Mouse (Mus musculus) E14TG2a.4 (cell line): ENCODE measurements at regions not wholly inside any gene's neighbourhood (a gene's known extent, or its start where the extent isn't known, plus 50 kb on each side); places are given as distances from the start of the nearest gene placed in this dataset.
A peak's percentile ranks its signal among the peaks of the same experiment; 100 is the strongest.

ENCODE experiments used
- H3K27me3 ChIP-seq: 2 replicates; pipeline ENCODE4 v1.6.1; 2014; ENCODE audit warnings: low read length, control low read depth; ENCODE audit not compliant: insufficient read depth
- H3K36me3 ChIP-seq: 2 replicates; pipeline ENCODE4 v1.6.1; 2014; ENCODE audit warnings: low read length, control low read depth; ENCODE audit not compliant: insufficient read depth
- H3K4me1 ChIP-seq: replicated peaks from 2 replicates; pipeline ENCODE4 v1.6.1; 2014; ENCODE audit warnings: low read depth, low read length, control low read depth
- H3K4me3 ChIP-seq: replicated peaks from 2 replicates; pipeline ENCODE4 v1.5.1; 2014; ENCODE audit warnings: mild to moderate bottlenecking, low read length
- H3K9me3 ChIP-seq: 2 replicates; pipeline ENCODE4 v1.6.1; 2014; ENCODE audit warnings: low read length, control low read depth
- CTCF ChIP-seq: conservative IDR thresholded peaks from 2 replicates; pipeline ENCODE4 v1.5.1; 2014; ENCODE audit warnings: low read length
- NANOG ChIP-seq: IDR thresholded peaks from 2 replicates; pipeline ENCODE4 v1.6.1; 2014; ENCODE audit warnings: borderline replicate concordance, low read length, mixed read lengths
- POU5F1 ChIP-seq: IDR thresholded peaks from 2 replicates; pipeline ENCODE4 v1.6.1; 2014; ENCODE audit warnings: low read length, borderline replicate concordance

DNA sequence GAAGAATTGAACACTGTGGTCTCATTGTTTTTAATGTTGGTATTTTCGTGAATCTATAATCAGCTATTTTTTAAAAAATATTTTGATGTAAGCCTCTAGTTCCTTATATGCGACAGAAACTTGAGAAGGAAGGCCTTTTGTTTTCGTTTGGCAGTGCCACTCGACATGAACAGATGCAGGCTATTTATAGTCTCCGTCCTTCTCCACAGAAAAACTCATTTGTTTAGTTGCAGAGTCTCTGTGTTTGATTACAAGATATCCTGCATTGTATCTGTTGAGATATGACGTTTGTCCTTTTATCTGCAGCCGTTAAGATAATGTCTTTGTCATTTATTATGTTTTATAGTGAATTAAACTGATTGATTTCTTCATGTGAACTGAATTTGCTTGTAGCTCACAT lies 116.7 kb downstream of the Dhrs2 start:
- no peaks in the 10 kb centered on the region for H3K36me3 ChIP-seq
- no peak overlapping the region for H3K4me3 ChIP-seq
- no peaks in the 10 kb centered on the region; the same call in 1 of the 2 replicates for H3K27me3 ChIP-seq
- TF ChIP-seq CTCF (no peak), POU5F1 (no peak)
- no peaks in the 10 kb centered on the region for H3K9me3 ChIP-seq
- H3K4me1 ChIP-seq = peaks cover 31% of the 10 kb centered on the region

DNA sequence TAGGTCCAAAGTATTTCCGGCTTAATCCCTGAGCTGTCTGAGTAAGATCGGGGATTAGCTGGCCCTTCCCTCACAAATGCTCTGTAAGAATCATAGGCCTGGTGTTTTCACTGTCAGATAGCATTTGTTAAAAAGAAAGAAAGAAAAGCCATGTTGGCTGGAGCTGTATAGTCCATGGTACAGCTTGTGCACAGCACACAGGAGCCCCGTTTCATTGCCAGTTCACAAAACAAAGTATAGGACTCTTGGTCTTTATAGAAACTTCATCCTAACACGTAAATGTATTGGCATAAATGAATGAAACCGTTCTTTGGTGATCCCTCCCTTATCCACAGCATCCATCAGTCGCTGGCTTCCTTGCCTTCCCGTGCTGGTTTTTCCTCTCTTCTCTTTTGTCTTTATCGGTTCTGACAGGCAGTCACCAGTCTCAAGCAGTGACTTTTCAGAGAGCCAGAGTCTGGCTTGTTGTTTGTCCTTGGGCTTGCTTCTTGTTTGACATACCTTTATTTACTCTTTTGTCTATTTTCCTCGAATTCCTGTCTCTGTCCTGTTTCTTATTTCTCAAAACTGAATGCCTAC lies 117.3 kb downstream of the Dhrs2 start:
- TF ChIP-seq POU5F1 = no peak
- no peak for TF ChIP-seq CTCF
- TF ChIP-seq NANOG = no peak
- Histone ChIP-seq H3K9me3 (no peaks in the 10 kb centered on the region), H3K4me3 (no peak overlapping the region), H3K36me3 (no peaks in the 10 kb centered on the region), H3K4me1 (peaks cover 26% of the 10 kb centered on the region), H3K27me3 (no peaks in the 10 kb centered on the region; the same call in 1 of the 2 replicates)

DNA sequence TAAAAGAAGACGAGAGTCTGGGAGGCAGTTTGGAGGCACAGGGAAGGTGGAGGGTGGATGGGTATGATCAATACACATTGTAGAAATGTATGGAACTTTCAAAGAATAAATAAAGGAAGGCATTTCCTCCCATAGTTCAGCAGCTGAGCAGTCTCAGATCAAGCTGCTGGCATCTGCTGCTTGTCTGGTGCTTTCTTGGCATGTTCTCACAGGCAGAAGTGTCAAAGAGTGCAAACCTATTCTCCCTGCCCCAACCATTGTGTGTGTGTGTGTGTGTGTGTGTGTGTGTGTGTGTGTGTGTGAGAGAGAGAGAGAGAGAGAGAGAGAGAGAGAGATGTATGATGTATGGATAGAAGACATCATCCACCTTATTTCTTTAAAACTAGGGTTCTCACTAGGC lies 121.5 kb downstream of the Dhrs2 start:
- TF ChIP-seq POU5F1 (no peak), NANOG (no peak), CTCF (no peak)
- no peaks in the 10 kb centered on the region for H3K36me3 ChIP-seq
- H3K9me3 ChIP-seq = no peaks in the 10 kb centered on the region
- no peak overlapping the region for H3K4me3 ChIP-seq
- peaks cover 32% of the 10 kb centered on the region for H3K4me1 ChIP-seq
- peaks cover 3% of the 10 kb centered on the region for H3K27me3 ChIP-seq

DNA sequence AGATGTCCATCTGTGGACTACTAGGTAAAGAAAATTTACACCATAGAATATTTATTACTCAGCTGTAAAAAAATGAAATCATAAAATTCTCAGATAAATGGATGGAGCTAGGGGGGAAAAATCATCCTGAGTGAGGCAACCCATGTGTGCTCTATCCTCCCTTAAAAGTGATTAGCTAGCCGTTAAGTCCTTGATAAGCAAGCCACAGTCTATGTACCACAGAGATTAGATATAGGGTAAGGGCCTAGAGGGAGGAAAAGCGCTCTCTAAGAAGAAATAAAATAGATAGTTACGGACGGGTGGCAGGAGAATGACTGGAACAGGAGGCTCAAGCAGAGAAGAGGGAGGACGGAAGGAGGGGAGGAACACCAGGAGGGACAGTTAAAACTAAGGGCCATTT lies 122.1 kb downstream of the Dhrs2 start:
- no peak overlapping the region for H3K4me3 ChIP-seq
- peaks cover 3% of the 10 kb centered on the region for H3K27me3 ChIP-seq
- TF ChIP-seq CTCF (no peak), POU5F1 (no peak), NANOG (no peak)
- no peaks in the 10 kb centered on the region for H3K36me3 ChIP-seq
- no peaks in the 10 kb centered on the region for H3K9me3 ChIP-seq
- H3K4me1 ChIP-seq = peaks cover 32% of the 10 kb centered on the region

DNA sequence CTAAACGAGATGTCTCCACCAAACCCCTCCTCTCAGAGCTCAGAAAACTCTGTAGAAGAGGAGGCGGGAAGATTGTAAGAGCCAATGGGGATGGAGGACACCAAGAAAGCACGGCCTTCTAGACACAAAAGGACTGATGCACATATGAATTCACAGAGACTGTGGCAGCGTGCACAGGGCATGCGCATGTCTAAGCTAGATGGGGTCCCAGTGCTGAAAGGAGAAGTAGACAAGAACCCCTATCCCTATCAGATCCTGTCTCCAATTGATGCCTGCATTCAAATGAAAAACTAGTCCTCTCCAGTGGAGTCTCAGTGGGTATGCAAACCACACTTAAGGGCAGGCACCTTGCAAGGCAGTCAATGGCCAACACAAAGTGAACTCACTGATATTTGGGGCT lies 123.3 kb downstream of the Dhrs2 start:
- no peak for TF ChIP-seq POU5F1
- no peak for TF ChIP-seq NANOG
- Histone ChIP-seq H3K4me1 (peaks cover 26% of the 10 kb centered on the region), H3K36me3 (no peaks in the 10 kb centered on the region), H3K27me3 (peaks cover 3% of the 10 kb centered on the region), H3K4me3 (no peak overlapping the region), H3K9me3 (no peaks in the 10 kb centered on the region)

DNA sequence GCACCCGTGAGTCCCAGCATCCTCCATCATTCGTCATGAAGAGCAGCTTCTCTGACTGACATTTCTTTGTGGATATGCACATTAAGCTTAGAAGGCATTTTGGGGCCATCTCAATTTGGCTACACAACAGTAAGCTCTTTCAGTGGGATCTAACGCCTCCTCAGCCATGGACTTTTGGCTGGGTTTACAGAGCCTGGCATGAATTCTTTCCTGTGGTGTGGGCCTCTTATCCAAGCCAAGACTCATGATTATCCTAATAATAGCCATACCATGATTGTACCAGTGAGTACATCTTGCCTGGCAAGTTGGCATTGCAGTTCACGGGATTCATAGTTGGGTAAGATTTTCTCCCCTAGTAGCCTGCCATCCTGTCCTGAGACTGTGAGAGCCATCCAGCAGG lies 126.3 kb downstream of the Dhrs2 start:
- no peaks in the 10 kb centered on the region for H3K9me3 ChIP-seq
- H3K27me3 ChIP-seq = peaks cover 3% of the 10 kb centered on the region
- TF ChIP-seq CTCF (no peak), POU5F1 (no peak)
- H3K4me3 ChIP-seq = no peak overlapping the region
- peaks cover 17% of the 10 kb centered on the region for H3K4me1 ChIP-seq
- no peaks in the 10 kb centered on the region for H3K36me3 ChIP-seq

DNA sequence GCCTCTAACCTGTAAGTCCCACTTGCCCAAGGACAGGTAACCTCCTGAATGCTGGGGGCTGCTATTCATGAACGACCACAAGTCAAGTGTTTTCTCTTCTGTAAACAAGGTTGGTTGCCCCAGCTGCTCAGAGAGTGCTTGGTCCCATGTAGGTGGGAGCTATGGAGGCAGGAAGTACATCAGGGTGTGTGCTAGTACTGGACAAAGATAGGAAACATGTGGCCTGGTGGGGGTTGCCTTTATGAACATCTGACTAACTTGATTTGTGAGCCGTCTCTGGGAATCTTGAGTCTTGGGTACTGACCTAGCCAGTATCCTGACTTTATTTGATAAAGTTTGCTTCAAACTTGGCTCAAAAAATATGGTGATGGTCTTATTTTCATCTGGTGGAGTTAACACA lies 121.3 kb upstream of the Dhrs4 start:
- Histone ChIP-seq H3K9me3 (no peaks in the 10 kb centered on the region), H3K4me3 (no peak overlapping the region), H3K36me3 (no peaks in the 10 kb centered on the region), H3K27me3 (no peaks in the 10 kb centered on the region), H3K4me1 (peaks cover 20% of the 10 kb centered on the region)
- TF ChIP-seq POU5F1 = no peak
- no peak for TF ChIP-seq NANOG
- no peak for TF ChIP-seq CTCF

DNA sequence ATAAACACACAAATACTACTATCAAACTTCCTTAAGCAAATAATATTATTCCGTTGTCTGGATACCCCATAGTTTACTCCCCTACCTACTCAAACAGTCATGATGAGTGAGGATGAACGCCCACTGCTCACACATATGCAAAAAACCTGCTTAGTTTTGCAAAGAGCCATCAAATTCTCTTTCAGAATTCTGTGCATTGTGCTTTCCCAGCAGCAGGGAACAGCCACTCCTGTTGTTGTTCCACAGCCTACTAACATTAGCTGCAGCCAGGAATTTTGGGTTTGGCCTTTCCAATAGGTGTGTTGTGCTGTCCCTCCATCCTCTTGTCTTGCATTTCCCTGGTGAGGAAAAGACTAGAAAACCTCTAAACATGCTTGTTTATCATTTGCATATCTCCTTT lies 120.1 kb upstream of the Dhrs4 start:
- Histone ChIP-seq H3K36me3 (no peaks in the 10 kb centered on the region), H3K9me3 (no peaks in the 10 kb centered on the region), H3K4me1 (peaks cover 20% of the 10 kb centered on the region), H3K27me3 (no peaks in the 10 kb centered on the region), H3K4me3 (no peak overlapping the region)
- TF ChIP-seq NANOG (peak; percentile 86), POU5F1 (peak; percentile 74), CTCF (no peak)

DNA sequence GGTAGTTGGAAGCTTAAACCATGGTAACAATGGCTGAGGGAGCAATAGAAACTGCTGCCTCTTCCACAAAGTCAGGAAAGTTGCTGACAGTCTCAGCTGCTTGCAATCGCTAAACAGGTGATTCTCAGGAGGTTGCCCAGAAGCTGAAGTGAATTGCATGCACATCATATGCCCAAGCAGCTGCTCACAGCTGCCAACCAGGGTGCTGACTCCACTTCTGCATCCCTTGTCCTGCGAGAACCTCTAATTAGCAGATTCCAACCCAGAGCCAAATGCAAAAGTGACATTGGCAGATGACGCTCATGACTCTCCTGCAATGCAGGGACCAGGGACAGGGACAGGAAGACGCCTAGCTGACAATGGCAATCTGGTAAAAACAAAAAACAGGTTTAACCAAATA lies 116.2 kb upstream of the Dhrs4 start:
- Histone ChIP-seq H3K36me3 (no peaks in the 10 kb centered on the region), H3K27me3 (no peaks in the 10 kb centered on the region), H3K4me1 (peaks cover 9% of the 10 kb centered on the region), H3K9me3 (peaks cover 3% of the 10 kb centered on the region; the same call in 1 of the 2 replicates), H3K4me3 (no peak overlapping the region)
- TF ChIP-seq CTCF = no peak
- TF ChIP-seq NANOG = no peak
- no peak for TF ChIP-seq POU5F1
